Mouse (Mus musculus): ENCODE results near the gene Cadps2.
A peak's percentile ranks its signal among the peaks of the same experiment; 100 is the strongest.

The Cadps2 gene

GRCm38 (mm10) chr6:23839009-23839811 is at the start of gene Cadps2:
Gene Cadps2, minus strand, starts transcription at chr6:23839421.
- DNase-seq = peak; percentile 53 to 79

GRCm38 (mm10) chr6:23886418-23886817 is 47.2 kb upstream of the Cadps2 start:
- peak; percentile 68 to 75 for DNase-seq

DNA sequence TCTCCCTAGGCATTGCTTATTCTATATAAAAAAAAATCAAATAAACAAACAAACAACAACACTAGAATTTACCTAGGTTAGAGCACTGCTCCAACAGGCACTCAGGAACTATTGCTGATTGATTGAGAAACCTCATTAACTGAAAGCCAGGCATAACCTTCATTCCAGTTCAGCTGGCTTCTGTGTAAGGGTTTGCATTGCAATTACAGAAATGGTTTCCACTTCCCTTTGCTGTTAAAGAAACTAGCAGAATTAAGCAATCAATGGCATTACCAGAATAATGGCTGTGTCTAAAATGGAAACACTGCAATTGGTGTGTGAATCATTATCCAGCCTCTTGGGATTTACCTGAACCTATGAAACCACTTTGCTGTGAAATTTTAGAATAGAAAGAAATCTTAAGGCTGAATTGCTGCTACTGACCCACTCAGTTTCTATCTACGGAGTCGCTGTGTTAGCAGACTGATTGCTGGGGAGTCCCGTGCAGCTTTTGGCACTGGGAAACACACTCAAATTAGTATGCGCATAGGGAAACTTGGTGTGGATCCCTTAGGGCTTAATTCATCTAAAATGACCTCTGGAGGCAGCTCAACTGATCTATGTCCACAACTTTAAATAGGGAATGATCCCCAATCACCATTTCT is 37.7 kb upstream of the Cadps2 start:
- no peak for DNase-seq

- DNase-seq = no peak
Measured at GRCm38 (mm10) chr6:23876363-23876762, 37.1 kb upstream of the Cadps2 start.

- no peak for DNase-seq
Measured at GRCm38 (mm10) chr6:23873812-23874211, 34.6 kb upstream of the Cadps2 start.

DNA sequence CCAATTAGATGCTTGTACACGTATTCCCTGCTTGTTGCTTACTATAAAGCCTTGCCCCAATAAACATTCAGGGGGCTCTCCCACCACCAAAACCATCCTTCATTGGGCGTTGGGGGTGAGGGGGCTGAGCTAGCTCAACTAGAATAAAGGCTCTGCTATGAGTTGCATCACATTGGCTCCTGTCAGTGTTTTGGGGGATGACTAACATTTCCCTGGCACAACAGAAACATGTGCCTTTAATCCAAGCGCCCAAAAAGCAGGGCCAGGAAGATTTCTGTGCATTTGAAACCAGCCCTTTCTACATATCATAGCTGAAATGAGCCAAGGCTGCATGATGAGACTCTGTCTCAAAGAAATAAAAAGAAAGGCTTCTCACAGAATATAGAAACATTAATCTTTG is 34.0 kb upstream of the Cadps2 start:
- DNase-seq = no peak

GRCm38 (mm10) chr6:23869971-23870370 is 30.8 kb upstream of the Cadps2 start:
- DNase-seq = no peak

GRCm38 (mm10) chr6:23866298-23866697 is 27.1 kb upstream of the Cadps2 start:
- no peak for DNase-seq

GRCm38 (mm10) chr6:23853464-23853863 is 14.2 kb upstream of the Cadps2 start:
- no peak for DNase-seq

DNA sequence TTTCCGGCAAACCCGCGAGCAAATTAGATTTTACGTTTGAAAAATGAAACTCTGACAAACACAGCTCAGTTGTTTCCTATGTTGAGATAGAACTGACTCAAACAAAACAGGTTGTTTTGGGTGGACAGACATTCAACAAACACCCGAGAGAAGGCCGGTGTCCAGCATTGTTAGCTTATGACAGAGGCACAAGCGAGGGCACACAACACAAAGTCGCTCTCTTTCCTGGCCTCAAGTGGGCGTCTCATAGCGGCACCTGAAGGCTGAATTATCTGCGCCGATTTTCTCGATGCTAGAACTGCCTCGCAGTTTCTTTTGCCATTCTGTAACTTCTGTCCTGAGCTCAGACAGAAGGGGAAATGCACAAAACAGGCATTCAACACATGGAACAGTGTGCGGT is 780 bp upstream of the Cadps2 start:
- peak; percentile 28 to 42 for DNase-seq

- DNase-seq = peak; percentile 62 to 65
Measured at GRCm38 (mm10) chr6:23838401-23839008, 716 bp downstream of the Cadps2 start.

GRCm38 (mm10) chr6:23837631-23838030 is 1.6 kb downstream of the Cadps2 start:
- no peak for DNase-seq

- DNase-seq = no peak
Measured at GRCm38 (mm10) chr6:23837127-23837526, 2.1 kb downstream of the Cadps2 start.

DNA sequence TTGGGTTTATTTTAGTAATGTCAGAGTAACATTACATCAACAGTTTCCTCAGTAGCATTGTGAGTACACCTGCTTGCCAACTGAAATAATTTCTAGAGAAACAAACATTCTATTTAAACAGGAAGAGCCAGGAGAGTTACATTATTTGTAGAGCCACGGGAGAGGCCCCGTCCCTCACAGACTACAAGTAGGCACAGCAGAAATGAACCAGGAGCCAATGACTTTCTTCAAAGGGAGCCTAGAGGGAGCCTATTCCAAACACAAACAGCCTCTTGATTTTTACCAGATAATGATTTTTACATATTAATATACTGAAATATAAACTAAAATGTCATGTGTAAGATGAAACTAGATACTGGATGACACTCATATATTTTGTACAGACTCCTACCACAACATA is 2.5 kb downstream of the Cadps2 start:
- no peak for DNase-seq

DNA sequence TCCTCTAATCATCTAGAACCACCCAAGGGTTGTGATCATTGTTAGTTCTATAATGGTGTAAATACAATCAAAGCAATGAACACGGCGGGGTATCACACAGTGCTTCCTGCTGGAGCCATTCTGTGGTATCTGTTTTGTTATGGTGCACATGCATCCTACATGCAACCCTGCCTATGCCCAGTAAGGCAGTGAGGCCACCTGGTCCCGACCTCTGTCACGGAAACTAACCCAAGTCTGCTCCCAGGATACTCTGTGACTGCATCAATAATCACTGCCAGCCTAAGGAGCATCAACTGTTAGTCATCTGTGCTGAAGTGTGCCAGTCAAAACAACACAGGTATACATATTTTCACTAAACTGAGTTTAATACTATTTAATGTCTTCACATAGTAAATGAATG is 3.7 kb downstream of the Cadps2 start:
- no peak for DNase-seq

GRCm38 (mm10) chr6:23830741-23831140 is 8.5 kb downstream of the Cadps2 start:
- DNase-seq = no peak

DNA sequence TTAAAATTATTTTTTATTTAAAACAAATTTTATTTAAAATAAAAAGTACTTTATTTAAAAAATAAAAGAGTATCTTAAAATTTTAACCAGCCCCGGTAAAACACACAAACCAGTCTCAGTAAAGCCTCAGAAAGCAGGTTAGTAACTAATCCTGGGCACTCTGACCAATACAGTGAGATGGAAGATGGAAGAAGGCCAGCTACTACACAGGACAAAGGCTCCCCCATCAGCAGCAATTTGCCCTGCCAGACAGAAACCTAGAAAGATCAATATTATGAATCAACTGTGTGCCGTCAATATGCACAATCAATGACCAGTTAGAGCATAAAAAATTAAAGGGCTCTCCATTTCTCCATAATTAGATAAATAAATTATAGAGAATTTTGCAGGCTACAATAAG is 9.9 kb downstream of the Cadps2 start:
- DNase-seq = no peak

DNA sequence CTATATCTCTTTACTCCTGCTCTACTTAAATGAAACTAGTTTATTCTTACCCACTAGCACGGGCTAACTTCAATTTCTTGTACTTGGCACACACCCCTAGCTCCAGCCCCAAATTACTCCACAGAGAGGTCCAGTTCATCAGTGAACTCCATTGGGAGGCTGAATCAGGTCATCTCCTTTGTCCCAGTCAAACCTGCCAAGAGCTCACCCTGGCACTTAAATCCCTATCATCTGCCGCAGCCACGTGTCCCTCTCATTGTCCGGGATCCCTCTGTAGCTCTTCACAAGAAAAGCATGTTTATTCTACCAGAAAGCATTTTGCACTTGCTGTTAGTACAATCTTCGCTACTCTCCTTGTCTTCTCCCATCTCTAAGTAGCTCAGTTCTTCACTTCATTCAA is 17.4 kb downstream of the Cadps2 start:
- DNase-seq = no peak

DNA sequence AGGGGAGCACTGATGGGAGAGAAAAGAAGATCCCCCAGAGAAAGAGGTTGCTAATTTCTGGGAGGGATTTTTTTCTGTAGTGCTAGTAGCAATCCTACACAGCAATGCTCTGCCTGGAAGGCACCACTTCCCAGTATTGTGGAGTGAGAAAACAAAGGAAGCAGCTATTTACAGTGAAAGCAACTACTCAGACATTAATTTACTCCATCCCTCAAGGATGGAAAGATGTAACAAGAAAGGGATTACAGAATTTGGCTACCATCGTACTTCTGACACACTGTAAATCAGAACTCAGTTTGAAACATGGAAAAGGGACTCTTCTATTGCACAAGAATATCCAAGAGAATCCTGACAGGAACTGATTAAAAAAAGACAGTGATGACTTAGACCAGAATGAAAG is 29.1 kb downstream of the Cadps2 start:
- DNase-seq = no peak

DNA sequence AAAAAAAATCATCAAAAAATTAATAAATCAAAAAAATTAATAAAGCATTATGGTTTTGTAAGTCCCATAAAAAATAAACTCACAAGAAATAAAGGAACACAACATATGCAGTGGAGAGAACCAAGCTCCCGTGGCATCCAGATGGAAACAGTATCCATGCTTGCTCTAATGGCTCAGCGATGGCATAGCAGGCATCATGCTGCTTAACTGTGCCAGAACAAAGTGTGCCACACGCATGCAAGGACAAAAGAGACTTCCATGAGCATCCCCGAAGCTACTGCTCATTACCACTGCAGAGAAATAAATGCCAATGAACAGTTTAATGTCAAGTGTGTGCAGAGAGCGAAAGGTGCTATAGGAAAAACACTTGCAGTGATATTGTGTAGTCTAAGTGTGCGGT is 29.9 kb downstream of the Cadps2 start:
- no peak for DNase-seq

DNA sequence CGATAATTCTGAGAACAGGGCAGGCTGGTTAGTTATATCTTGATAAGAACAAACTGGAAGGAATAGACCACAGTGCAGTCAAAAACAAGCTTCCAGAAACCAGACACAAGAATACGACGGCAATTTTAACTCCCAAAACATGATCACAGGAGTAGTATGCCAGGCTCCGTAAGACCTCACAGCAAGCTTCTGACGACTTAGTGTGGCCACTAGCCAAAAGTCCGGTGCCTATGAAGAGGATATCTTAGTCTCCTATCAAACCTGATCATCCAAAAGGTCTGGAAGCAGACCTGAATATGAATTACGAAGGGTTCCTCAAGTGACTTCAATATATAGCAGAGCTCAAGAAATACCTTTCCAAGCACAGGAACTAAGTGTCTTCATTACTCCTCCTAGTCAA is 33.9 kb downstream of the Cadps2 start:
- DNase-seq = no peak

- DNase-seq = no peak
Measured at GRCm38 (mm10) chr6:23791822-23792221, 47.4 kb downstream of the Cadps2 start.

DNA sequence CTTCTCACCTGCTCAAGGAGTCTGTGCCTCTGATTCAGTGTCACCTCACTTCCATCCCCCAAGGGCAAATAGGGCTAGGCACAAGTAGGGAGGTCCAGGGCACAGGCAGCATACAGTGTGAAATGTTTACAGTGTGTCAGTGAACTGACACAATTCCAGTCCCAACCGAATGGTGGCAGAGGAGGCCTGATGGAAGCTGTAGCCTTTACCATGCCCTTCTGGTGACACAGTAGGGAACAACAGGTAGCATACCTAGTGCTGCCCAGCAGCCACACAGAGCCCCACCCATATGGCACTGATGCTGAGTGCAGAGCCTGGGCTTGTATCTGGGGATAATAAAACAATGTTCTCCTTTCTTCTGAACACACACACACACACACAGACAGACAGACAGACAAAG is 61.6 kb downstream of the Cadps2 start:
- peak; percentile 8 to 28 for DNase-seq

DNA sequence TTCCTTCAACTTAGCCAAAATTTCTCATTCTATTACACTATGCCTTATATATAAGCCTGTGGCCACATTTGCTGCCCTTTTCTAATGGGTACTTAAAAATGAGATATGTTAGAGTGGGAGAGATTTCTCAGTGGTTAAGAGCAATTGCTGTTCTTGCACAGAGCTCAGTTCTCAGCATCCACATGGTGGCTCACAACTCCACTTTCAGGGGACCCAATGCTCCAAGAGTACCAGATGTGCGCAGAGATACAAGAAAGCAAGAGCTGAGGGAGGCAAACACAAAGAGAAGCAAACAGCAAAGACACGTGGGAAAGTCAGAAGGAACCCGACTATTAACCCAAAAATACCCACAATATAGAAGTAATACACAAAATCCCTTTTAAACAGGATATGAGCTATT is 77.0 kb downstream of the Cadps2 start:
- peak; percentile 3 to 9 for DNase-seq
